Mouse (Mus musculus): ENCODE measurements around the gene Coq3.

Gene Coq3

DNA sequence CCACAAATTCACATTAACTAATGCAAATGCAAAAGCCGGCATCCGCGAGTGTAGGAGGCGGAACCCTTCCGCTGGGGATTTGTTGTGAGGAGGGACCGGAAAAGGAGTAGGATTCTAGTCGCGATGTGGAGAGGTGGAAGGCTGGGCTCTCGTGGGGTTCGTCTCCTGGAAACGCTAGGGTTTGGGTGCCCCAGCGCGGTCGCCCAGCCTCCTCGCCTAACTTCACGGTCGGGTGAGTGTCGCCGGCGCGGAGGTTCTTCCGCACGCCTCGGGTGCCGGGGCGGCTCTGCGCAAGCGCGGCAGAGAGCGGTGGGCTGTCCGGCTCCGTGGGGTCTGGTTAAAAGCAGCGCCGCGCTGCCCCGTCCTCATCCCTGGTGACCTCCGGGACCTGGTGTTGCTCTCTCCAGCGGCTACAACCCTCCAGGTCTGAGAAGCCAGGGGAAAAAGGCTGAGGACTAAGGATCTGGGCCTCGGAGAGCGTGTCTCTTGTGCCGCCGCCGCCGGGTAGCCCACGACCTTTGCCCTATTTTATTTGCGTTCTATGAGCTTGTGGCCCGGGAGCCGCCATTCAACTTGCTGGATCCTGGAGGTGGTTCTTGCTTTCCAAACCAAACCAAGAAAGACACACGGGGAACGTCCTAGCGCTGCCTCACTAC, at the start of gene Coq3:
TSS of gene Coq3 (plus strand) at position 109 of the 656 bp plus-strand sequence.
- DNase-seq: peak; percentile 75 to 81

DNA sequence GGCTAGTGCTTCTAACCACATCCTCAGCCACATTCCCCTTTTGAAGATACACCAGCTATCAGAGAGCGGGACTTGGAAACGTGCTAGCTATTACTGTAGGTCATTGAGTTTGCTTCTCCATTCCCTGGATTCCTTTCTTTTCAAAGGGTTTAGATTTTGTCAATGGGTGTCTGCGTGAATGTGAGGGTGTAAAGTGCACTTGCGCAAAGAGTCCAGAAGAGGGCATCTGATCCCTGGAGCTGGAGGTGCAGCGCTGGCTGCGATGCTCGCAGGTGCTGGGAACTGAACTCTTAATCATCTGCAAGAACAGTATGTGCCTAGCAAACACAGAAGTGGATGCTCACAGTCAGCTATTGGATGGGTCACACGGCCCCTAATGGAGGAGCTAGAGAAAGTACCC, 46.6 kb upstream of the Coq3 start:
- DNase-seq: no peak

DNA sequence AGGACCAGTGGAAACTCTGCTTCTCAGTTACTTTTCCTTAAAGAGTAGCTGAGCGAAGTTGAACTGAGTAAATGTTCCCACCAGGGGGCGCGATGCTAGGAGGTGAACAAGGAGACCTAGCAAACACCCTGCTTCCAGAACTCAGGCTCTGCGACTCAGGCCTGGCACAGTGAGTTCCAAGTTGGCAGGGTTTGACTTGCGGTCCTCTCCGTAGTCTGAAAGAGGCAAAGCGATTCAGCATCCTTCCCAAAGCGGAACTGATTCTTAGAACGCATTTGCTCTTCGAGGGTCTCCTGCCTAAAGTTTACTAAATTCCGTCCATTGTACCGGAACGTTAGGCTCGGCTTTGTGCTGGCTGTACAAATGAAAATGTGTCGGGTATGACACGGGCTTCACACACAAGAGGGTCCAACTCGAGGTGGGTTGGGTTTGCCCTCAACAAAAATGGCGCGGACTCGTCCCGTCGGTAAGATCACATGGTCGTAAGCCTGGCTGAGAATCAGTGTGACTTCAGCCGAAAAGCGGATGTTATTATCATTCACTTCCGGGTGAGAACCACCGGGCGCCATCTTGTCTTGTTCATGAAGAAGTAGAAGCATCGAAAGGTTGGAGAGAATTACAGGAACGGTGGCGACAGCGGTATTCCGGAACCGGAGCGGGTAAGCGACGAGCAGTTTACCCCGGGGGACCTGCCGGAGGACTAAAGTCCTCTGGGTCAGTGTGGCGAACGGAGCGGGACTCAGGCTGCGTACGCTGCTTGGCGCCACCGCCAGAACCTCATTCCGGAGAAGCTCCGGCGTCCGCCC, 31.8 kb upstream of the Coq3 start, which contains the start of gene Pnisr:
TSS of gene Pnisr (plus strand) at position 103 of the 806 bp plus-strand sequence.
- DNase-seq: peak; percentile 94 to 95

DNA sequence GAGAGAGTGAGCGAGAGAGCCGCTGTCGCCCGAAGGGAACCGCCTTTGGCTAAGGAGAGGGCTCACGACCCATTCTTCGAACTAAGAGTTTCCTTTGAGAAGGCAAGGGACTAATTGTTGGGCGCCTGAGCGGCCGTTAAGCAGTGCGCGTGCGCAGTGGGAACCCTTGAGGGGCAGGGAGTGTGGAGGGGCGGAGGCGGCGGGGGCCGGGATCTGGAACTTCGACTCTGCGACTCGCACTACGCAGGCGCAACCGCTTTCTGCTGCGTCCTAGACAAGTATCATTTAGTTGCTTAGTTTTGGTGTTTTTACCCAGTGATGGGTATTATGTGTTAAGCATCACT, 31.2 kb upstream of the Coq3 start:
- peak; percentile 85 to 88 for DNase-seq

DNA sequence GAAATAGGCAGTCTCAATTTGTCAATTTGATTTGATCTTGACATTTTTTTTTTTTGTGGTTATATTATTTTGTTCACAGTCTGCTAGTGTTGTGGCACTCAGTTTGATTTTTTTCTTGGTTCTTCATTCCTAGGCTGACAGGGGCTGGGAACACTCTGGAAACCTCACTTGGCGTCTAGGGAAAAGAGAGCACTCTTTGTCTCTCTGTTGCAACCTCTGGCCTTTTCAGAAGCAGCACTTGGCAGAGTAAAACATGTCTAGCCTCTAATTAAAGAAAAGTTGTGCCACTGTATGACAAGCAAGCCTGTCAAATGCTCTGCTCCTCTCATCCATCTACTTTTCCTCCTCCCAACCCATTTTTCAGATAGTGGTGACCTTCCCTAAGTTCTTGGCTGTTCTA, 22.0 kb upstream of the Coq3 start:
- DNase-seq: no peak

DNA sequence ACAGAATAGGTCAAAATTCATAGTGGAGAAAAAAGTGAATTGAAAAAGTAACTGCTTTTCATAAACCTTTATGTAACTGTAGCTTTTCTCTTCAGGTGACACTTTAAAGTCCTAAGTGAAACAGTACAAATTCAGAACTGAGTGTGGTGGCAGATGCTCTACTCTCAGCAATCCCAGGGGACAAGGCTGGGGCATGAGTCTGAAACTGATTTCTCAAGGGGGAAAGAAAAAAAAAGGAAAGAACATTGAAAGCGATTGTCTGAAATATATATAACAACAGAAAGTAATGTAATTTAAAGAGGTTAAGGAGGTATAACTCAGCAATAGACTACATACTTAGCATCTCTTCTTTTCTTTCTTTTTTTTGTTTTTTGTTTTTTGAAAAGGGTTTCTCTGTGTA, 14.2 kb upstream of the Coq3 start:
- DNase-seq: no peak

DNA sequence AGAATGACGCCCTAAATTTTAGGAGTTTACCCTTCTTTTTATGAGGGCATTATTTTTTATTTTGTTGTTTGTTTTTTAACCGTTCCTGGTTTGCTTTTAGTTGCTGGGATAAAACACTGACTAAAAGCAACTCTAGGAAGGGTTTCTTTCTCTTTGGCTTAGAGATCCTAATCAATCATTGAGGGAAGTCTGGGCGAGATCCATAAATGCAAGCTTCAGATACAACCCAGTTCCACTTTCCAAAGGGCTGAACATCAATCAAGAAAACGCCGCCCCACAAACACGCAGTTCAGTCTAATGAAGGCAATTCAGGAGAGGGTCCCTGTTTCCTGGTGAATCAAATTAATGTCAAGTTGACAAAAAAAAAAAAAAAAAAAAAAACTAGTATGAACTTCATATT, 697 bp upstream of the Coq3 start:
- DNase-seq: no peak

DNA sequence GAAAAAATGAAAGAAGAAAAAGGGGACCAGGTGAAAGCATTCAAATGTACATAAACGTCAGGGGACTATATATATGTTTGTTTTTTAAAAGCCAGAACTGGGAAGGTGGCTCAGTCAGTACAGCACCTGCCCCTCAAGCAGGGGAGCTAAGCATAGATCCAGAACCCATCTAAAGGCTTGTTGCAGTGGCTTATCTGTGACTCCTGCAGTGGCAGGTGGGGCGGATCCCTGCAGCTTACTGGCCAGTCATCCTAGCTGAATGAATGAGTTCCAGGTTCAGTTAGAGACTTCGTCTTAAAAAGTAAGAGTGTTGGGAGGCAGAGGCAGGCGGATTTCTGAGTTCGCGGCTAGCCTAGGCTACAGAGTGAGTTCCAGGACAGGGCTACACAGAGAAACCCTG, 3.3 kb downstream of the Coq3 start:
- no peak for DNase-seq

DNA sequence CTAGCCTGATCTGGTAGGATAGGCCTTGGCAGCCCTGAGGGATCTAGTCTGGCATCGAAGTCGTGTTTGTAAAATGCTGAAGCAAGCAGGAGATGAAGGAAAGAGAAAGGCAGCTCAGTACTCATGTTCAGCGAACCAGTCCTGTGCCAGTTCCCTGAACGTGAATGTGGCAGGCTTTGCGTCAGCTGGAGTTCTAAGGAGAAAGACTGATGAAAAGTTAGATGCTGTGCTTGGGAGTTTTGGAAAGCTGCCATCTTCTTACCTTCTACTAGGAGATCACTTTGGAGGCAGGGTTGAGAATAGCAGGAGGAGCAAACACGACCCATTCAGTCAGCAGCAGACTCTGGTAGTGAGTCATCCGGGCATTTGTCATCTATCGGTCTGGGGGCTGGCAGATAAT, 6.4 kb downstream of the Coq3 start:
- no peak for DNase-seq

DNA sequence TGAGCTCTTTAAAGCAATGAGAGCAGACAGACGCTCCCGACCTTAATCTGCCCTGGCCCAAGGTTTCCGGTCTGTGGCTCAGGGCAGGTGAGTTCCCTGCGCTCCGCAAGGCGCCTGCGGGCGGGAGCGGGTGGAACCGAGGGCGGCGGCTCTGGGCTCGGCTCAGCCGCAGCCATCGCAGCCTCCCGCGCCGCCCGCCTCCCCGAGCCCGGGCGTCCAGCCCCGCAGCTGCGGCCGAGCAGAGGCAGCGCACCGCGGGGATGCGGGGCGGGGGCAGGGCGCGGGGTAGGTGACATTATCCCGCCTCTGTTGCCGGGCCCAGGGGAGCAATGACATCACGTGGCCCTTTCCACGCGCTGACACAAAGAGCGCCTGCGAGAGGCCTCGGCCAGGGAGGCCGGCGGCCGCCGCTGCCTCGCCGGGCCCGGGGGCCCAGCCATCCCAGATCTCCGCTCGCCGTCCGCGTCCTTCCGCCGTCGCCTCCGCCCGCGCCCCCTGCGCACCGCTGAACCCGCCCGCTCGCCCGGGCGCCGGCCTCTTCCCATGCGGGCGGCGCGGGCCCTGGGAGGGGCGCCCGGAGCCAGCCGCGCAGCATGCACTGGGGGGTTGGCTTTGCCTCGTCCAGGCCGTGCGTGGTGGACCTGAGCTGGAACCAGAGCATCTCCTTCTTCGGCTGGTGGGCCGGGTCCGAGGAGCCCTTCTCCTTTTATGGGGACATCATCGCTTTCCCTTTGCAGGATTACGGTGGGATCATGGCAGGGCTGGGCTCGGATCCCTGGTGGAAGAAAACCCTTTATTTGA, 51.7 kb downstream of the Coq3 start, which contains the start of gene Faxc:
TSS of gene Faxc (plus strand) at position 359 of the 801 bp plus-strand sequence.
- peak; percentile 75 to 76 for DNase-seq

DNA sequence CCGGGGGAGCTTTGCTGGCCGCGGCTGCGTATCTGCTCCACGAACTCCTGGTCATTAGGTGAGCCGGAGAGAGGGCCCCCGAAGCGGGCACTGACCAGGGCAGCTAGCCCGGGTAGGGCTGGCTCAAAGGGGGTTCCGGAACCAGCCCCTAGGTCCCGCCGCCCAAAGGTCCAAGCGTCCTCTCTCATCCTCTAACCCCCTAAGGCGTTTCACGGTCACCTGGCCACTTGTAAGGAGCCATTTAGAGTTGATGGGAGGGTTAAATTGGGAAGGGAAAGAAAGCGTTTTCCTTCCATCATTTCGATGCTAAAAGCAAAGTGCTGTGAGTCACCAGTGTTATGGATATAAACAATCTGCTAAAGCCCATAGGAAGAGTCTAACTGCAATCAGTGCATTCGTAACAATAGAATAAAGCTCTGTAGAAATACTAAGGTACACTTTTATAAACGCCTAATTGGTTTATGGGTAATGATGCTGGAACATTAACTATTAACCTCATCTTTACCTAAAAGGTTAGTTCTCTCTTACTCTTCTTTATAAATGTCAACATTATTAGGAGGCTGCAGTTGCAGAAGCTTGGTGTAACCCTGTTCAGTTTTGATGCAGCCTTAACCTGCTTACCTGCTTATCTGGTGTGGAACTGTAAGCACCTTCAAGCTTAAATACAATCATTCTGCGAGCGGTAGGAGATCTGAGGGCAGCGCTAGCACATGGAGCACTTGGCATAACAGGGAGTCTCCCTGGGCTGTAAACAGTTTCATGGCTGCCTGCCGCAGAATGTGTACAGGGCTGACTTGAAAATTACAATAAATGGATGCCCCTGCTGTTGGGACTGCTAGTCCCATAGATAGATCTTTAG, 52.5 kb downstream of the Coq3 start:
- peak; percentile 11 to 36 for DNase-seq

DNA sequence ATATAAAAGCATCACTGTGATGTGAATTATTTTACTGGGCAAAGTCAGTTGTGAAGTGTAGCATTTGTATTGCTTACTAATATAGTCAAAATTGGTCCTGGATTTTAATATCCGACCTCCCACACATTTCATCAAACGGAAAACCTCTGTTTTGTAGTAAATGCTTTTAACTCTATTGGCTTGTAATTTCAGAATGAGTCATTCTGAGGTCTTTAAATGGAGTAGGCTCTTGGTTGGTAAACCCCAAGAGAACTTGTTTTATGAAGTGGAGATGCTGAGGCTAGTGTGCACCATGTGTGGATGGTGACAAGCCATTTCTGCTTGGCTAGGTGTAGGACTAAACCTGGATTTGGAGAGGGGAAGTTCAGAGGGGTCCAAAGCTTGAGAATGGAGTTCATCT, 55.9 kb downstream of the Coq3 start:
- no peak for DNase-seq

DNA sequence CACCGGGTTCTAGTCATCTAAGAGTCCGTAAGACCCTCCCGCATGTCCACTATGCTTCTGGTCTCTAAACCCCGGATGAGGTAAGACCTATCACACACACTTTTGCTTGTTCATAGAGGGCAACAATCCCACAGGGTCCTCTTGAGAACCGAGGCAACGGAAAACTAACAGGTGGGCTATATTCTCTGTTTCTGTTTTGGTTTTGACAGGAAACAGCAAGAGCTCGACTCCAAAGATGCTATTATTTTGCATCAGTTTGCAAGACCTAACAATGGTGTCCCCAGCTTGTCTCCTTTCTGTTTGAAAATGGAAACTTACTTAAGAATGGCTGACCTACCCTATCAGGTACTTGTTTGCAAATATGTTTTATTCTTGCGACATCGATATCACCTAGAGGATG, 57.0 kb downstream of the Coq3 start:
- no peak for DNase-seq

DNA sequence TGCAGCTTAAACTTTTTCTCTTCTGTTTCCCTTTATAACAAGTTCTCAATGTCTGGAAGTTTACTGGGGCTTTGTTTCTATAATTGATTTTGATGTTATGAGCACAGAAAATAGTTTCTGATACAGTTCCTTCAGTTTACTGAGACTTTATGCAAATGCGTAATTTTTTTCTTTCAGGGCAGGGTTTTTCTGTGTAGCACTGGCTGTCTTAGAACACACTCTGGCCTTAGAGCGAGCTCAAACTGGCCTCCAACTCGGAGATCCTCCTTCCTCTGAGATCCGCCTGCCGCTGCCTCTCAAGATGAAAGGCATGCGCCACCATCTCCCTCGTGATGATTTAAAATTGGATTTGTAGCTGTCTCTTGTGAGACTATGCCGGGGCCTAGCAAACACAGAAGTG, 58.4 kb downstream of the Coq3 start:
- no peak for DNase-seq

DNA sequence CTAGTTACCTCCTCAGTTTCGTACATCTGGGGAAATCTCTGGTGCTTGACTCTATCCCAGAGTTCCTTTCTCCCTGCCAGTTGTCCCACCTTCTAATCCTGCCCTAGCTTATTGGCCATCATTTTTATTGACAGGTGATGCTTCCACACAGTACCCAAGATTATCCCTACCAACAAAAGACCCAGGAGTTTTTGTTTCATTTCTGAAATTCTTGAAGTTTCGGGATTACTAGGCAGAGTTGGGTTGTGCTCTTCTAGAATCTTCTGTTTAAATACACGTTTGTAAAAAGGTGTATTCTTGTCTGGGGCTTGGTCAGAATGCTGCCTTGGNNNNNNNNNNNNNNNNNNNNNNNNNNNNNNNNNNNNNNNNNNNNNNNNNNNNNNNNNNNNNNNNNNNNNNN, 65.2 kb downstream of the Coq3 start:
- DNase-seq: no peak

DNA sequence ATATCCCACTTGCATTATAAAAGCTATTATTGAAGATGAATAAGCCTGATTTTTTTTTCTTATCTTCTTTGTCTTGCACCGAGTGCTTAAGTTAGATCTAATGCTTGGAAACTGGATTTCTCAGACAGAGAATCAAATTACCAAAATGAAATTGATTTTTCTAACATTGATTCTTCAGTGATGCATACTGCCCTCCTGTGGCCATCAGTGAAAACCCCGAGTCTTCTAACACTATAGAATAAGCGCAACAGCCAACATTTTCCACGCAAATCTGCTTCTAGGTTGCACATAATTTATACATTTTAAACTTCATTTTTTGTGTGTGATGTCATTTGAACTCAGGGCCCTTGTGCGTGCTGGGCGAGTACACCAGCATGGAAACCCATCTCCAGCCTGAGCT, 72.0 kb downstream of the Coq3 start:
- peak; percentile 40 to 53 for DNase-seq

DNA sequence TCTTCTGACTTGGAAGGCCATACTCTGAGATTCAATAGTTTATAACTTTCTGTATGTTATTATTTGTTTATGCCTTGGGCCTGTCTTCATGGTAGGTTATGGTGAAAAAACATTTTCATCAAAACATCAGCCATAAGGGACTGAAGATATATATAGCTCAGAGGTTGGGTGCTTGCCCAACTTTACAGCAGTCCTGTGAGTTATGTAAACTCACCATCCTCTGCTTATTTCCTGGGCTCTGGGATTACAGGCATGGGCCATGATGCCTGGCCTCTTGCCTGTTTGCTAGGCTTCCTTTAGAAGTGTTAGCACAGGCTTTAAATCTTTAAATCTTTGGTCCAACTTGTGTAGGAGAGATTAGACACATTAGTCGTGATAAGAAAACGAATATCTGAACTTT, 72.8 kb downstream of the Coq3 start:
- DNase-seq: no peak

DNA sequence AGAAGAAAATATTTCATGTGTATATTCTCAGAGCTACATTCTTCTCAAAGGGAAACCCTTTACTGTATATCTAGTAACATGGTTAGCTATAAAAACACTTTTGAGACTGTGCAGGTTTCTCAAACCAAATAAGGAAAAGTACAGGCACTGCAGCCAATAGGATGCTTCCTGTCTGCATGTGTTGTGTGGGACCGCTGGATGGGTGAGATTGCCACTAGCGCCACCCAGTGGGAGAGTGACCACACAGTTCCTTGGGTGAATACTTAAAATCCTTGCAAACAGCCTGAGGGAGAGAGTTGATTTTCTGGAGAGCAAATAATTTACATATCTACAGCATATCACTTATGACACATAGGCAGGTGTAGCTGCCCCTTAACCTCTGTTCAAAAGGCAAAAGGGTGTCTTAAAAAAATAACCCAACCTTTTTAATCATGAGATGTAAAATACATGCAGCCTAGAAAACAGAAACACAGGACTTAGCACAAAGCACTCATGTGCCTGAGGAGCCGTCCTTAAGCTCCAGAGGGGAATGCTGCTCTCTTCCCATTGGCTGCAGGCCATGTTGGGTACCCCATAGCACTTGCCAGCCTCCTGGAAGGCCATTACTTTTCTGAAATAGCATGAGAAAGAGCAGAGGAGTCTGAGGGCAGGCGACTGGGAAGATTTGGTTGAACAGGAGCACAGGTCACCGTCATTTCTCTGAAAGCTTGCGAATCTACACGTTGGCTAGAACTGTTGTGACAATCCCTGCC, 78.3 kb downstream of the Coq3 start:
- DNase-seq: peak; percentile 49 to 55
